Mouse (Mus musculus): Measurements from ENCODE around the gene Lad1.

- TF ChIP-seq CTCF (IDR thresholded peaks at IDR 0.05; ENCODE audit: insufficient read depth, low read depth, low read length) (no peak), POLR2A (IDR thresholded peaks at IDR 0.05; ENCODE audit: insufficient read depth, low read depth, low read length) (no peak)
Observed at GRCm38 (mm10) chr1:135862561-135862960, 44.2 kb downstream of the Lad1 start.

All from olfactory bulb, adult 2 months (tissue).